Mouse (Mus musculus) kidney, postnatal 36 days (tissue): ENCODE data around the gene Slc38a5.
A peak's percentile ranks its signal among the peaks of the same experiment; 100 is the strongest.

Experiments
- DNase-seq, 2 experiments: peaks; one replicate each; pipeline ENCODE4 v3.0.0; 2021 to 2022; ENCODE audit warnings: mixed read lengths in 2 of 2

The Slc38a5 gene

DNA sequence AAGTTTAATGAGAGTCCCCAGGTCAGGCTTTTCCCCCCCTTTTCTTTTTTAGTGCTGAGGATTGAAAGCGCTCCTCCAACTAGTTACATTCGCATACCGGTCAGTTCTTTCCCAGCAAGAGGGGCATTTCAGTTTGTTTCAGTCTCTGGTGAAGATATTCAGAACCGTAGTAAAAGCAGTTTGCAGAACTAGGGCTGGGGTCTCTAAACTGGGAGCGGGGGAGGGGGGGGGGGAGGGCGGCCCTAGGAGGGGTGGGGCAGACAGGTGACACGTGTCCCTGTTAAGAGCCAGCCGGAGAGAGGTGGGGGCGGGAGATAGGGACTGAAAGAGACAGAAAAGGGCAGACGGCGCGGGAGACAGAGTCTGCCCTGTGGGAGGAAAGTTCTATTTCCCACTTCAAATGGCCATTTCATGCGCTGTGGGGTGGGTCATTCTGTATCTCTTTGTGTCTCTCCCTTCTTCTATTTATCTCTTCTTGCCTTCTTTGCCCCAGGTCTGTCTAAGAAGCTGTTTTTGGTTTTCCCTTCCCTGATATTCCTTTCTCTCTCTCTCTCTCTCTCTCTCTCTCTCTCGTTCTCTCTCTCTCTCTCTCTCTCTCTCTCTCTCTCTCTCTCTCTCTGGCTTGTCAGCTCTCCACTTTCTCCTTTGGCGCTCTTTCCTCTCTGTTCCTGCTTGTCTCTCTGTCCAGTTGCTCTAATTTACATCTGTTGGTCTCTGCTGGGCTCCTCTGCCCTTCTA lies at the start of gene Slc38a5:
TSS of gene Slc38a5 (plus strand) at position 51 of the 738 bp plus-strand sequence.
- DNase-seq, result no peak

DNA sequence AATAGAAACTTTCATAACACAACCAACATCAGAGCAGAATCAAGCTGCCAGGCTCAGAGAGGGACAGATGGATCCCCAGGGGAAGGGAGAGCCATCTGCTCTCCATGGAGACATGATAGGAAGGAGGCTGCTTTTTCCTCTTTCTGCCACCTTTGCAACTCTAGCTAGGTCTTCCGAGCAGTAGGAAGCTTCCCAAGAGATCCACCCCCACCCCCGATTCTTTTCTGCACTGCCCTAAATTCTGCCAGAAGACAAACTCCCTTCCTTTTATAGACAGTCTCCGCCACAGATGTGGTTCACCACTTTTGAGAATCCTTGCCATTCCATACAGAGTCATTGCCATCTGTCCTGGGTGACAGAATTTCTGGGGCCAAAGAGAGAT lies 48.6 kb upstream of the Slc38a5 start:
- DNase-seq, result no peak

DNA sequence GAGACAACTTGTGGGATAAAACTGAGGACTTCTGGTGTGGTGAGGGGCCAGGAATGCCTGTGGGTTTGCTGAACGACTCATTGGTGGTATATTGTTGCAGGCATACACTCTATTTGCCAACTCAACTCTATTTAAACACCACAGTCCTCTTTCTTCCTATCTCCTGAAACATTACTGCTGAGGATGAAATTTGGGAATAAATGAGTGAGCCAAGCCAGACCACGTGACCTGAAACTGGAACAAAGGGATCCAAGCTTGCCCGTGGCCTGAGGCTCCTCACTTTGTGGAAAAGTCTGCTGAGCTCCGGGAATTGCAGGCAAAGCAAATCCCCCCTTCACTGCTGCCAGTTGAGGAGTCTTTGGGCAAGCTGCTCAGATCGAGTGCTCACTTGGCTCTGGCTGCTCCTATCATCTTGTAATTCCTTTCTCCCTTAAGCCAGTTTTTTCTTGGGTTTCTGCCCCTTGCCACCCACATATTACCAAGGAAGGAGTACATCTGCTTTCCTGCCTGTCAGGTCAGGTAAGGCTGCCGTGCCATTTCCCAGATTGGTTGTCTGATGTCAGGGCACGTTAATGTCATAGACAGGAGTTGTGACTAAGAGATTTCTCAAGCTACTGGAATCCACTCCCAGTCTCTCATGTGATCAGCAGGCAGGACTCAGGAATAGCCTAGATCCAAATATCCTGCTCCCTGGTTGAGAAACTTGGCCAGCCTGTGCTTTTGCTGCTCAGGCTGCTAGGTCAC lies 48.1 kb upstream of the Slc38a5 start:
- DNase-seq, result no peak

DNA sequence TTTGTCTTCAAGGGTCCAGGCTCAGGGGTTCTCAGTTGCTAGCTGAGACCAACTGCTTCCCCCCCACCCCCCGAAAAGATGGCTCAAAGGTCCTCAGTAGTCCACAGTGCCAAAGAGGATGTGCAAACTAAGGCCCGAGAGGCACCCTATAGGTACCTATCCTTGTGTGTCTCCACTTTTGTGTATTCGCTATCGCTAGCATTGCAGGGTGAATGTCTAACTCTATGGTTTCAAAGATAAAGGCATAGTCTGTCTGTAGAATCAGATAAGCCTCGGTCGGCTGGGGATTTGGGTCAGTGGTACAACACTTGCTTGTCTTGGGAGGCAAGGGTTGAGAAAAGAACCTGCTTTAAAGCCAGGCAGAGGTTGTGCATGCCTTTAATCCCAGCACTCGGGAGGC lies 47.5 kb upstream of the Slc38a5 start:
- DNase-seq, result no peak

DNA sequence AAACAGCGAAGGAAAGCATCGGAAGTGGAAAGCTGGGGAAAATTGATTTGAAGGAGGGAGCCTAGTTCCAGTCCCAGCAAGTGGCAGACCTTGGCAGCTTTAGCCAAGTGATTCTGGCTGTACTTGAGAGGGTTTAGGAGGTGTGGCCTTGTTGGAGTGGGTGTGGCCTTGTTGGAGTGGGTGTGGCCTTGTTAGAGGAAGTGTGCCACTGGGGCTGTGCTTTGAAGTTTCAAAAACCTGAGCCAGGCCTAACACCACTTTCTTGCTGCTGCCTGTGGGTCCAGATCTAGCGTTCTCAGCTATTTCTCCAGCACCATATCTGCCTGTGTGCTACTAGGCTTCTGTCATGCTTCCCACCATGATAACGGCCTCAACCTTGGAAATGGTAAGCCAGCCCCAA lies 40.7 kb upstream of the Slc38a5 start:
- DNase-seq, result no peak

DNA sequence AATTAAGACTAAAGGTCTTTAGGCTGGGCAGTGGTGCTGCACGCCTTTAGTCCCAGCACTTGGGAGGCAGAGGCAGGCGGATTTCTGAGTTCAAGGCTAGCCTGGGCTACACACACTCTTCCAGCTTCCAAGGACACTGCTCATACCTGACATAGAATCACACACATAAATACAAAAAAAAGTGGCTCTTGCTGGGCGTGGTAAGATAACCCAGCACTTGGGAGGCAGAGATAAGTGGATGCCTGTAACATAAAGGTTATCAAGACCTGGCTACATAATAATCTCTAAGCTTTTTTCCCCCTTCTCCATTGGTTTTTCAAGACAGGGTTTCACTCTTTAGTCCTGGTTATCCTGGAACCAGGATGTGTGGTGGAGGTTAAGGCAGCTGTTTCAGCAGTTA lies 37.3 kb upstream of the Slc38a5 start:
- DNase-seq, result no peak

DNA sequence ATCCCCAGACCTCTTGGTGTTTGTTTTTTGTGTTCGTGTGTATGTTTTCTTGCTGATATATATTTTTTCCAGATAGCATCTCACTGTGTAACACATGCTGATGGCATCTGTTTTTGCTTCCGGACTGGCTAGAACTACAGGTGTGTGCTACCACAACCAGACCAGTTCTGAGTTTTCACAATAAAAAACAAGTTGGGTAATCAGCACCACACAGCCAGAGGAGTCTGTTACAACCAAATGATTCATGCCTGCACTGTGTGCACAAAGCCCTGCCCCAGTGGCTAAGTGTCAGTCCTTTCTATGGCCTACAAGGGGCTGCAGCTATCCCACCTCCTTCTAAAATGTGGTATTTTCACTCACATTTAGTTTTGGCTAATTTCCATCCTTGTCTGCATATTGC lies 34.2 kb upstream of the Slc38a5 start:
- no peak for DNase-seq

DNA sequence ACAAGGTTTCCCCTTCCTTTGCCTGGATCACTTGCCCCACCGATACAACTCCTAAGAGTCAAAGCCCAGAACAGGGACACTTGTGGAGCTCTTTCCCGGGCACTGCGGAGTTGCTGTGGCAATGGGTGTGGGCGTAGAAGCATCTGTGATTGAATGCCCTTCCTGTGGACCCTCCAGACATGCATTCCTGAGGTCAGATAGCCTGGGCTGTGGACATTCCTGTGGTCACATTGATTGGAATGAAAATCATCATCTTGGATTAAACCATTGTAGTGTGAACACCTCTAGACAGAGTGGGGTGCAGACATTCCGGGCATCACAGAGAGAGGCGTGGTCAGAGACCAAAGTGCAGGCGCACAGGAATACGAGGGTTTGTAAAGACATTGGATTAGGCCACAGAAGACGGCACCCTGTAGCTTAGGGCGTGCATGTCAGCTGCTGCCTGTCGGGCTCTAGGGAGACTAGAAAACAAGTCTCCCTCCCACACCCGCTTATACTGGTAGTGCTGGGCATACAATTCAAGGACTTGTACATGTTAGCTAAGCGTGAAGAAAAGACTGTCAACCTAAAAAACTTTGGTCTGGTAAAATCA lies 32.0 kb upstream of the Slc38a5 start:
- no peak for DNase-seq

DNA sequence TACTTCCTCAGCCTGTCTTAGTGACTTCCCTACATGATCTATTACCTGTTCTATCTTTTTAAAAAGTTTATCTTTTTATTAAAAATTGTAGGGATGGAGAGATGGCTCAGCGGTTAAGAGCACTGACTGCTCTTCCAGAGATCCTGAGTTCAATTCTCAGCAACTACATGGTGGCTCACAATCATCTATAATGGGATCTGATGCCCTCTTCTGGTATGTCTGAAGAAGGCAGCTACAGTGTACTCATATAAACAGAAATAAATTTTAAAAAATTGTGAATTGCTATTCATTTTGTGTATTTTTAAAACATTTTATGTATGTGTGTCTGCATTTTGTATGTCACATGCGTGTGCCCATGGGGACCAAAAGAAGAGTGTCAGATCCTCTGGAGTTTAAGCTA lies 23.3 kb upstream of the Slc38a5 start:
- DNase-seq, result no peak

DNA sequence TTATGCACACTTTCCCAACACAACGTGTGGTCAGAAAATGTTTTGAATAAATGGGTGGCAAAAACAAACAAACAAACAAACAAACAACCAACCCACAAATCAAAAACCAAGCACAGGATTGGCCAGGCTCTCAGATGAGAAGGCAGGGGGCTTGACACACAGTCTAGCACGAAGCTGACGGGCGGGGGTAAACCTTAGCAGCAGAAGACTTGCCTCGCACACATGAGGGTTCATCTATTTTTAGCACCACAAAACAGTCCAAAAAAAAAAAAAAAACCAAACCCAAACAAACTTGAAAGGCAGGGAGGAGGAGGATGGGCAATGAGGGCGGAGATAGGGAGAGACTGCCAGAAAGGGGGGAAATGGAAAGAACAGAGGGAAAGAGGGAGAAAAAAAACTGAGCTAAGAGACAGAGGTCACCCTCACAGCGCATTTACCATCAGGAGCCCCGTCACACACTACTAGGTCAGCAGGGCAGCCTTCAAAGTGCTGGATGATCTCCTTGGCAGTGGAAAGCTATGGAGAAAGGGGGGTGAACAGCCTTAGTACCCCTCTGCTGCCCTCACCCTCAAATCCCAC lies 22.3 kb upstream of the Slc38a5 start:
- DNase-seq, result no peak

DNA sequence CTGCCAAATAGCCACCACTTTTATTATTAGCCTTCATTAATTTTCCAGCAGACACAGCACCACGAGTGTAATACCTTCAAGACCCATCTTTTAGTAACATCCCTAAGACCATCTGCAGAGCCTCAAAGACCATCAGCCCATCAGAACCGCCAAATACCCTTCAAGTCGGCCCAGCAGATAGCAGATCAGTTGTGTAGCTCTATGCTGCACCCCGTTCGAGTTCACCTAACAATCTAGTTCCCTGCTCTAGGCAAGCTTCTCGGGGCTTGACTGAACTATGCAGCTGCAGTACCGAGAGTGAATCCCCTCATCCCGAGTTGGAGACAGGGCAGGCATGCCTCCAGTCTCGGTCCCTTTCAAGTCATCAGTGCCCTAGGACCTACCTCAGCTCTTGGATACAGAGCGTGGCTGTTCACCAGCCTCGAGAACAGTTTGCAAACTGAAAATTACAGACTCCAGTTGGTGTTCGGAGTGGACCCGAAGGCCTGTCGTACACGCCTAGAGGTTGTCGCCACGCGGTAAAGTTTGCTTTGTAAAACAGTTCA lies 19.1 kb upstream of the Slc38a5 start:
- no peak for DNase-seq

DNA sequence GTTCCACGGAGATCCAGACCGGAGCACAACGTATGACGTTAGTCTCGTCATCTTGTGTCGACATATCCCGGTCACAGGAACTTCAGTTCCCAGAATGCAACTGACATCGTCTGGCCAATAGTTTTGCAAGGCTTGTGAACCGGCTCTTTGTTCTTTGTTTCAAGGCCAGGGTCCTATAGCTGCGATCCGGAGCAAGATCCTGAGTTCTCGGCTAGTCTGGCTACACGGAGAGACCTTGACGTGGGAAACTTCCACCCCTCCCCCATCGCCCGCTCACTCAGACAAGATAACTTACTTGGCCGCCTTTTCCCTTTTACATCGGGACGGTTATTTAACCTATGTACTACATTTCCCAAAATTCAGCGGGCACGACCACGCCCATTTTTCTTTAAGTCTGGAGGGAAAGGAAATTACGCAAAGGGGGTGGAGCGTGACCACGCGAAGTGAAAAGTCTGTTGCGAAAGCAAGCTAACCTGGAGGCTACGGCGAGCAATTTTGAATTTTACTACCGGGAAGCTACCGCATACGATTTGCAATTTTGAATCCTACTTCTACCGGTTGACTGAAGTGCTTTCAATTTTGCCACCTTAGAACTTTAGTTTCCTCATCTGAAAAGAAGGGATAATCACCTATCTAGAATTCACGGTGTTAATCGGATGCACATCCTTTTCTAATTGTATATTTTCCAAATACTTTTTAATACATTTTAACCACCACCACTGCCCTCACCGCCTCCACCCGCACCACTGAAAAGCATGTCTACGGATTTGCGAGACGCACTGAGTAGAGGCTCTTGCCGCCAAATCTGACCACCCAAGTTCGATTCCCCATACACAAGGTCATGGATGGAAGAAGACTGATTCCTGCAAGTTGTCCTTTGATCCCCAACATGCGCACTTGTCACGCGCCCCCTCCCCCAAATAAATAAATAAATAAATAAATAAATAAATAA lies 18.3 kb upstream of the Slc38a5 start, which contains the start of gene Ftsj1:
TSS of gene Ftsj1 (minus strand) at position 73 of the 952 bp plus-strand sequence.
- peak; percentile 87 to 90 for DNase-seq

DNA sequence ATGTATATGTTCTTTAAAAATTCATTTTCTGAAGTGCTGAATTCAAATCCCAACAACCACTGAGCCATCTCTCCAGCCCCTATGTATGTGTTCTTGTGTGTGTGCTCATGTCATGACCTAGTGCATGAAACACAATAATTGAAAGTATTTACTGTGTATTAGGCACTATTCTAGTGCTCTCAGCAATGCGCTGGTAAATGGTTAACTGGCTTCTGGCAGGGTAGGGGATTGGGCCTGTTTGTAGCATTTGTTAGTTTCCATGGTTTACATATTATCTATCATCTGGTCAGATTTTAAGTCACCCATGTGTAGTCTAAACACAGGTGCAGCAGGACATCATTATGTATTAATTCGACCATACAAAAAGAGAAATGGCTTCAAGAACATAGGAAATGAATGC lies 17.2 kb upstream of the Slc38a5 start:
- peak; percentile 48 to 56 for DNase-seq

DNA sequence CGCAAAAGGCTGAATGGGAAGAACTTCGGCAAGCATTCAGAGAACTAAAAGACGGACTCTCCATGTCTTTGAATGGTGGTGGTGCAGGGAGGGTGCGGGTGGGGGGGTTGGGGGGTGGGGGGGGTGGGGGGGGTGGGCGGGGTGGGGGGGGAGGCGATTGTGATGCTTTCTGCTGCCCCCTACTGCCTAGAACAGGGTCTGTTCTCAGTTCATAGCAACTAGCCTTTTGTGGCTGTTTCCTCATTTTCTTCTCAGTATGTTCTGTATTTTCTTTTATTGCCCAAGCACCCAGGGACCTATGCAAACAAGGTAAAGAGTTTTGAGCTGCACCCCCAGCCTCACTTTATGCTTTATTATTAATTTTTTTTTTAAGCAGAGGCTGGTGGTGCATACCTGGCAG lies 15.1 kb upstream of the Slc38a5 start:
- DNase-seq, result peak in 1 of 2 experiments; percentile 6

DNA sequence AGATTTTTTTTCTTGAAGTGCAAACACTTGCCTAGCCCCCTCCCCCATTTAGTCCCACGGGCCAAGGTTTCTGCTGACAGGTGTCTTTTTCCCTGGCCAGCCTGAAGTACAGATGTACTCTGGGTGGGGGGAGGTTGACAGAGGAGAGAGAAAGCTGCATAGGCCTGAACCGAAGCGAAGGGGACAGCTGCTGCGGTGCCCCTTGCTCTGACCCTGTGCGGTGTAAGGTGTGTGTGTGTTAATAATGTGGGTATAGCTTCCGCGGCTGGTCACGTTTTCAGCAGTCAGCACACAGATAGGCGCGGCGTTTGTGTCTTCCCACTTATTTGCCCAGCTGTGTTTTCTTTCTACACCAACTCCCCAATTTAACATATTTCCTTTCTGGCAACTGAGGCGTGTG lies 11.5 kb upstream of the Slc38a5 start:
- DNase-seq, result no peak

DNA sequence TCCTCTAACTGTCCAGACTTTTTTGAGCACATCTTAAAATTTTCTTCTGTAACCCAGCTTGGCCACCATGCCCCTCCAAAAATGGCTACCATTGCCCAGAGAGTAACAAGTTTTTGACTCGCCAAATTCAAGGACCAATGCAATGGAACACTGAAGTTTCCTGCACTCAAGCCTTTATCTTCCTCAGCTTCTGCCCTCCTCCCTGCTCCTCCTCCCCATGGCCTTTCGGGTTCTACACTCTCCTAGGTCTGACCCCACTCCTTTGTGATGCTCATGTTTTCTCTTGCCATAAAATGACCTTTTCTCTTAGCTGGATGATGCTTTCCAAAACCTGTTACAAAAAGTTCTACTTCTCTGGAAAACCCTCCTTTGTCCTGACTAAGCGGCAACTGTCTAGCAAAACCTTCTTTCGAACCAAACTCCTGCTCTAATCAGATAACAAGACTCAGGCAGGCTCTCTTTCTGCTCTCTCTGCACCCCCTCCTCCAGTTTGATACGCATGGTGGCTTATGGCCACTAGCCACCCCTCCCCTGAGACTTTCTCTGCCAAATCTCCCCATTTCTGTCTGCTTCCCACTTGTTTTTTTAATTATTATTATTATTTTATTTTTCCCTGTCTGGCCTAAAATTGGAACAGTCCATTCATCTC lies 7.7 kb upstream of the Slc38a5 start:
- no peak for DNase-seq

DNA sequence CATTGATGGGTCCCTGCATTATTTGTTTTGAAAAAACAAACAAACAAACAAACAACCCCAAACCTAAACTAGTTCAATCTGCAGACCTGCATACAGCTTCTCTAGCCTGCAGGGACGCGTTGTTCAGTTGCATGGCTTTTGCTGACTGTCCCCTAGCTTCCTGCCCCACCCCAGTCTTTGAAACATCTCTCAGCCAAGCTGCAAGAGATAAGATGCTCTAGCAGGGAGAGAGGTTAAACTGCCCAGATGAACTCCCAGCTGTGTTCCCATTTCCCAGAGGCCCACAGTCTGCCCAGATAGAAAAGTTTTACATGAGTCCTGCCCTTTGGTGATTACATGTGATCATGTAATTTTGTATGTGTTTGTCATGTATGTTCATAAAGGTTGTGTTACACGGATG lies 6.7 kb upstream of the Slc38a5 start:
- DNase-seq, result no peak

DNA sequence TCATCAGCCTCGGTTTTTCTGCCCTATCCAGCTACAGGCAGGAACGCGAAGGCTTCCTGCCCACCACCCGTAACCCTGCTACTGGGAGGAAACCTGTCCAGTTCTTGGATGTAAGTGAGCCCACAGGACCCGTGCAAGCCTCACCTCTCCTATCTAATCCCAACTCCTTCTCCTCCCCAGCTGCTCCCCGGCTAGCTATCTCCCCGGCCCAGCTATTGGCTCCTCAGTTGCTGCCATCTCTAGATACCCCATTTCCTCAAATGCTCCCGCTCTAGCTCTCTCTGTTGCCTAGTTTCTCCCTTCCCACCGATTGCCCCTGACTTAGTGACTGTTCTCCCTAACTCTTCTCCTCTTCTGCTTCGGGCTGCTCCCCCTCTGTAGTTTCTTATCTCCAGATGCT lies 1.1 kb downstream of the Slc38a5 start:
- no peak for DNase-seq

DNA sequence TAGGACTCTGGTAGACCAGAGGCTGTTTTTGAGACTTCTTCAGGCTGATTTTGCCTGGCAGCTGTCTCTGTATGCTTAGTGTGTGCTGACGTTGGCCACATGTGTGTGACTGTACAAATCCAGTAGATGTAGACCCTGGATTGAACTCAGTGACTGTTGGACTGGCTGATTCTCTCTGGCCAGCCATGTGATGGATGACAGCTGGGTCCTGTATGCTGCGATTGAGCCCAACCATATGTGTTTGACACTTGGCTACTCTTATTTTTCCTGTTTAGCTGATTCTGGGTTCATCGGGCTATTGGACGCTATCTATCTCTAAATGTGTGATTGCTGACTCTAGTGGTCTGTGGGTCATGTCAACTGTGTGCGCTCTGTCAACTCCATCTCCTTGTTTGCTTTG lies 3.1 kb downstream of the Slc38a5 start:
- DNase-seq, result no peak

DNA sequence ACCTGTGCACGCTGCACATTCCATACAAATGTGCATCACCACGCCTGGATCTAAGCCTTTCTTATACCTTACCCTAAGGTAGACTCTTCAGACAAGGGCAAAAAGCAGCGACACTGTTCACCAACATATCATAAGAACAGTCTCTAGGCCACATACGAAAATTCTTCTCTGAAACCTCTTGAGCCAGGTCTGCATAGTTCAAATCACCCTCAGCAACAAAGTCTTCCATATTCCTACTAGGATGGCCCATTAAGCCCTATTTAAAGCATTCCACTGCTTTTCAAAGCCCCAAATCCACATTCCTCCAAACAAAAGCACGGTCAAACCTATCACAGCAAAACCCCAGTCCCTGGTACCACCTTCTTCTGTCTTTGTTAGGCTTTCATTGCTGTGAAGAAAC lies 17.7 kb downstream of the Slc38a5 start:
- DNase-seq, result no peak

DNA sequence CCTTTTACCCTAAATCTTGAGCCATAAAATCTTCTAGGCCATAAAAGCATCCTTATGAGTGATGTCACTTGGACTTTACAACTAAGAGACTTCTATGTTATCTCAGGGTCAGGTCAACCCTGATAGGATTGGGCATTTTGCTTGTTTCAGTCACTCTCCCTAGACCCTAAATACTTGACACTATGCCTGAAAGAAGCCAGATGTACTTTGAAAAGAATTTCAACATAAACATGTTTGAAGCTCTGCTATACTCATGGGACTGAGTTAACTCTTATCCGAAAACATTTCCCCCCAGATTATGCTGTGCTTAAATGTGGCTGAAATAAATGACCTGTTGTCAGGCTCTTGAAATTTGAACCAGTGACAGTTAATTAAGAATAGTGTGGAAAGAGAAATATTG lies 38.4 kb downstream of the Slc38a5 start:
- no peak for DNase-seq

DNA sequence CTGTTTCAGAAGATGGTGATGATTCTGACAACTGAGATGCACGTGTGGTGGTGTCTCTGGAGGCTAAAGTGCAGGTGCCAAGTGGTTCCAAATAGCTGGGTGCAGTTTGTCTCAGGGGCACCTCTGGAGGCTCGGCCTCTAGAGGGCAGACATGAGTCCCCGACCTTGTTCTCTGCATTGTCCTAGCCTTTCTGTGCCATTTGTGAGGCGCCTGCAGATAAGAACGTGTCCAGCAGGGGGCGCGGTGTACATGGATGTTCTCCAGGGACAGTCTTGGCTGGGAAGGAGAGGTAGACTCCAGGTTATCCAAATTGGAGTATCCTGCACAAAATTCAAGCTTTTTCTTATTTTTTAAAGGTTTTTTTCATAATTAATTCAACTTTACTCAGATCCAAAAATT lies 44.0 kb downstream of the Slc38a5 start:
- DNase-seq, result peak; percentile 47 to 76
